Mouse (Mus musculus) forebrain, embryonic 14.5 days (tissue): ENCODE data around the gene Scn3b. TPM values are rescaled to one million over a fixed set of nuclear protein-coding genes. Genes with fewer than 3 reads are reported as not detected.

Experiments used
- ATAC-seq: fragments of 200-750 bp; cut with Nextera tagmentation; 2 replicates; pipeline ENCODE4 v1.8.0; 2017; ENCODE audit warnings: mild to moderate bottlenecking, moderate library complexity
- DNase-seq: peaks from one replicate; pipeline ENCODE4 v3.0.0-alpha.2; 2015; ENCODE audit warnings: low spot score
- H3K27ac ChIP-seq: fragments of 300-500 bp; sonication (generic); 2 replicates; pipeline ENCODE4 v1.5.1; 2014; ENCODE audit warnings: low read depth, mild to moderate bottlenecking, control low read depth, low read length, moderate library complexity
- H3K27me3 ChIP-seq: fragments of 300-500 bp; sonication (generic); replicated peaks from 2 replicates; pipeline ENCODE4 v1.6.1; 2014; ENCODE audit warnings: low read length, control low read depth, mixed read lengths; ENCODE audit not compliant: control insufficient read depth, insufficient read depth
- H3K36me3 ChIP-seq: fragments of 300-500 bp; sonication (generic); 2 replicates; pipeline ENCODE4 v1.6.1; 2014; ENCODE audit warnings: low read length, control low read depth; ENCODE audit not compliant: control insufficient read depth, insufficient read depth
- H3K4me1 ChIP-seq: fragments of 300-500 bp; sonication (generic); 2 replicates; pipeline ENCODE4 v1.6.1; 2014; ENCODE audit warnings: antibody characterized with exemption, low read length, control low read depth; ENCODE audit not compliant: control insufficient read depth, insufficient read depth
- H3K4me2 ChIP-seq: fragments of 300-500 bp; sonication (generic); 2 replicates; pipeline ENCODE4 v1.6.1; 2014; ENCODE audit warnings: mild to moderate bottlenecking, control low read depth, low read length
- H3K4me3 ChIP-seq: fragments of 300-500 bp; sonication (generic); 2 replicates; pipeline ENCODE4 v1.5.1; 2014; ENCODE audit warnings: low read depth, low read length, control low read depth
- H3K9ac ChIP-seq: fragments of 300-500 bp; sonication (generic); 2 replicates; pipeline ENCODE4 v1.6.1; 2014; ENCODE audit warnings: mild to moderate bottlenecking, low read length, control low read depth, moderate library complexity
- H3K9me3 ChIP-seq: fragments of 300-500 bp; sonication (generic); replicated peaks from 2 replicates; pipeline ENCODE4 v1.6.1; 2016; ENCODE audit warnings: low read length, control low read depth, mixed read lengths; ENCODE audit not compliant: control insufficient read depth
- WGBS: fragments of 180-500 bp; shearing (Covaris S2); extraction: QIAGEN DNeasy Blood & Tissue Kit; methylation state at CpG from one replicate; pipeline ENCODE4 v1.1.7; 2014; 5-methylcytosine and 5-hydroxymethylcytosine counted together
- polyA plus RNA-seq: library from polyadenylated mRNA; unstranded; fragments of >200 nt; fragmentation: Nextera tagmentation; extraction: Ambion mirVana; gene quantifications from 2 replicates; pipeline ENCODE4 v1.2.1, GENCODE M21; 2014

The Scn3b gene
- polyA plus RNA-seq, 1 experiment from 2014 or later, result 88.6 TPM

- no peak for ATAC-seq
- Histone ChIP-seq H3K4me2 (no peak overlapping the region), H3K4me3 (no peak overlapping the region), H3K27ac (no peak overlapping the region), H3K4me1 (no peaks in the 10 kb centered on the region), H3K9me3 (no peaks in the 10 kb centered on the region), H3K36me3 (no peaks in the 10 kb centered on the region), H3K9ac (no peak overlapping the region), H3K27me3 (no peaks in the 10 kb centered on the region)
- no peak for DNase-seq
- 87% methylated on average over 3 of the region's 3 CpGs for whole genome bisulfite sequencing
Observed at GRCm38 (mm10) chr9:40252459-40252858, 16.6 kb upstream of the Scn3b start.

- Histone ChIP-seq H3K27ac (no peak overlapping the region), H3K9me3 (no peaks in the 10 kb centered on the region), H3K4me3 (no peak overlapping the region), H3K4me1 (peaks cover 11% of the 10 kb centered on the region), H3K4me2 (no peak overlapping the region), H3K9ac (no peak overlapping the region), H3K36me3 (no peaks in the 10 kb centered on the region), H3K27me3 (no peaks in the 10 kb centered on the region)
- DNase-seq (no peak), ATAC-seq (no peak)
- WGBS, result 71% methylated on average over 6 of the region's 6 CpGs
Observed at GRCm38 (mm10) chr9:40263874-40264273, 5.1 kb upstream of the Scn3b start.

- peak; percentile 8; the same call in 1 of the 2 replicates for ATAC-seq
Observed at GRCm38 (mm10) chr9:40268040-40268747, 823 bp upstream of the Scn3b start.

GRCm38 (mm10) chr9:40268748-40269102 lies 292 bp upstream of the Scn3b start:
- 0% methylated on average over 4 of the region's 4 CpGs for WGBS
- ATAC-seq, result peak; percentile 63
- no peaks in the 10 kb centered on the region for H3K27me3 ChIP-seq

More at GRCm38 (mm10) chr9:40268040-40268747, 823 bp upstream of the Scn3b start:
- peak overlapping the region; percentile 53 for H3K4me2 ChIP-seq
- DNase-seq, result peak; percentile 48
- peak overlapping the region; percentile 43 for H3K4me3 ChIP-seq
- H3K9me3 ChIP-seq, result no peaks in the 10 kb centered on the region
- H3K36me3 ChIP-seq, result no peaks in the 10 kb centered on the region
- peak overlapping the region; percentile 65; the same call in 1 of the 2 replicates for H3K9ac ChIP-seq
- no peak overlapping the region for H3K27ac ChIP-seq
- peaks cover 17% of the 10 kb centered on the region for H3K4me1 ChIP-seq
- WGBS, result 20% methylated on average over 21 of the region's 21 CpGs
- no peaks in the 10 kb centered on the region for H3K27me3 ChIP-seq

GRCm38 (mm10) chr9:40269880-40270279 lies 863 bp downstream of the Scn3b start:
- Histone ChIP-seq H3K4me3 (peak overlapping the region; percentile 43), H3K9ac (peak overlapping the region; percentile 65), H3K4me1 (peaks cover 17% of the 10 kb centered on the region), H3K36me3 (no peaks in the 10 kb centered on the region), H3K27ac (peak overlapping the region; percentile 40; the same call in 1 of the 2 replicates), H3K27me3 (no peaks in the 10 kb centered on the region), H3K9me3 (no peaks in the 10 kb centered on the region), H3K4me2 (peak overlapping the region; percentile 53)
- DNase-seq, result peak; percentile 31
- ATAC-seq, result no peak
- 22% methylated on average over 8 of the region's 8 CpGs for WGBS

More at GRCm38 (mm10) chr9:40268748-40269102, 292 bp upstream of the Scn3b start:
- no peak for DNase-seq
- peak overlapping the region; percentile 40; the same call in 1 of the 2 replicates for H3K27ac ChIP-seq
- peaks cover 17% of the 10 kb centered on the region for H3K4me1 ChIP-seq
- peak overlapping the region; percentile 53 for H3K4me2 ChIP-seq
- peak overlapping the region; percentile 65 for H3K9ac ChIP-seq
- no peaks in the 10 kb centered on the region for H3K9me3 ChIP-seq
- peak overlapping the region; percentile 43 for H3K4me3 ChIP-seq
- H3K36me3 ChIP-seq, result no peaks in the 10 kb centered on the region

- 75% methylated on average over 3 of the region's 3 CpGs for WGBS
- ATAC-seq, result no peak
- peak overlapping the region; percentile 53 for H3K4me2 ChIP-seq
Observed at GRCm38 (mm10) chr9:40271075-40271474, 2.1 kb downstream of the Scn3b start.

GRCm38 (mm10) chr9:40272822-40273221 lies 3.8 kb downstream of the Scn3b start:
- Histone ChIP-seq H3K27ac (no peak overlapping the region), H3K4me1 (peaks cover 15% of the 10 kb centered on the region), H3K4me3 (no peak overlapping the region), H3K27me3 (no peaks in the 10 kb centered on the region), H3K36me3 (0 out of 2 replicates have a peak, but pooled peaks cover 3% of the 10 kb centered on the region), H3K4me2 (peak overlapping the region; percentile 53; the same call in 1 of the 2 replicates), H3K9me3 (no peaks in the 10 kb centered on the region), H3K9ac (no peak overlapping the region)
- DNase-seq (no peak), ATAC-seq (no peak)
- WGBS, result 89% methylated on average over 7 of the region's 7 CpGs

More at GRCm38 (mm10) chr9:40271075-40271474, 2.1 kb downstream of the Scn3b start:
- no peak overlapping the region for H3K27ac ChIP-seq
- H3K4me3 ChIP-seq, result peak overlapping the region; percentile 43
- no peaks in the 10 kb centered on the region for H3K9me3 ChIP-seq
- no peaks in the 10 kb centered on the region for H3K27me3 ChIP-seq
- no peak for DNase-seq
- peak overlapping the region; percentile 65 for H3K9ac ChIP-seq
- no peaks in the 10 kb centered on the region for H3K36me3 ChIP-seq
- peaks cover 17% of the 10 kb centered on the region for H3K4me1 ChIP-seq

- ATAC-seq (no peak), DNase-seq (no peak)
- WGBS, result 90% methylated on average over 5 of the region's 5 CpGs
- no peak overlapping the region for H3K27ac ChIP-seq
- H3K4me2 ChIP-seq, result no peak overlapping the region
- peaks cover 6% of the 10 kb centered on the region for H3K4me1 ChIP-seq
- H3K36me3 ChIP-seq, result peaks cover 11% of the 10 kb centered on the region; the same call in 1 of the 2 replicates
- H3K4me3 ChIP-seq, result no peak overlapping the region
- no peaks in the 10 kb centered on the region for H3K27me3 ChIP-seq
- H3K9ac ChIP-seq, result no peak overlapping the region
- no peaks in the 10 kb centered on the region for H3K9me3 ChIP-seq
Observed at GRCm38 (mm10) chr9:40275904-40276303, 6.9 kb downstream of the Scn3b start.

GRCm38 (mm10) chr9:40277671-40278070 lies 8.7 kb downstream of the Scn3b start:
- H3K4me1 ChIP-seq, result no peaks in the 10 kb centered on the region
- H3K9ac ChIP-seq, result no peak overlapping the region
- no peaks in the 10 kb centered on the region for H3K9me3 ChIP-seq
- no peak for DNase-seq
- no peak overlapping the region for H3K27ac ChIP-seq
- H3K27me3 ChIP-seq, result no peaks in the 10 kb centered on the region
- peaks cover 18% of the 10 kb centered on the region for H3K36me3 ChIP-seq
- no peak overlapping the region for H3K4me2 ChIP-seq
- WGBS, result 89% methylated on average over 3 of the region's 3 CpGs
- ATAC-seq, result no peak
- H3K4me3 ChIP-seq, result no peak overlapping the region
